Mouse (Mus musculus) midbrain, embryonic 13.5 days (tissue): ENCODE measurements at regions not wholly inside any gene's neighbourhood (a gene's known extent, or its start where the extent isn't known, plus 50 kb on each side); places are given as distances from the start of the nearest gene placed in this dataset.

Experiments used
- ATAC-seq: fragments of 200-750 bp; cut with Nextera tagmentation; 2 replicates; pipeline ENCODE4 v1.8.0; 2017; ENCODE audit warnings: mild to moderate bottlenecking, moderate TSS enrichment, moderate library complexity
- H3K27ac ChIP-seq: fragments of 300-500 bp; sonication (generic); 2 replicates; pipeline ENCODE4 v1.5.1; 2015; ENCODE audit warnings: inconsistent platforms, mild to moderate bottlenecking, moderate library complexity
- H3K27me3 ChIP-seq: fragments of 300-500 bp; sonication (generic); 2 replicates; pipeline ENCODE4 v1.6.1; 2015; ENCODE audit warnings: mild to moderate bottlenecking, inconsistent platforms
- H3K36me3 ChIP-seq: fragments of 300-500 bp; sonication (generic); 2 replicates; pipeline ENCODE4 v1.6.1; 2015; ENCODE audit warnings: mild to moderate bottlenecking, inconsistent platforms
- H3K4me1 ChIP-seq: fragments of 300-500 bp; sonication (generic); replicated peaks from 2 replicates; pipeline ENCODE4 v1.6.1; 2015; ENCODE audit warnings: inconsistent platforms
- H3K4me2 ChIP-seq: fragments of 300-500 bp; sonication (generic); replicated peaks from 2 replicates; pipeline ENCODE4 v1.6.1; 2015; ENCODE audit warnings: moderate library complexity, mild to moderate bottlenecking, inconsistent platforms
- H3K4me3 ChIP-seq: fragments of 300-500 bp; sonication (generic); replicated peaks from 2 replicates; pipeline ENCODE4 v1.5.1; 2015; ENCODE audit warnings: mild to moderate bottlenecking, inconsistent platforms
- H3K9ac ChIP-seq: fragments of 300-500 bp; sonication (generic); replicated peaks from 2 replicates; pipeline ENCODE4 v1.6.1; 2015; ENCODE audit warnings: mild to moderate bottlenecking, inconsistent platforms
- H3K9me3 ChIP-seq: fragments of 300-500 bp; sonication (generic); 2 replicates; pipeline ENCODE4 v1.6.1; 2016; ENCODE audit warnings: mild to moderate bottlenecking, inconsistent platforms
- WGBS: fragments of 180-500 bp; shearing (Covaris S2); methylation state at CpG from one replicate; pipeline ENCODE4 v1.1.7; 2015; 5-methylcytosine and 5-hydroxymethylcytosine counted together

DNA sequence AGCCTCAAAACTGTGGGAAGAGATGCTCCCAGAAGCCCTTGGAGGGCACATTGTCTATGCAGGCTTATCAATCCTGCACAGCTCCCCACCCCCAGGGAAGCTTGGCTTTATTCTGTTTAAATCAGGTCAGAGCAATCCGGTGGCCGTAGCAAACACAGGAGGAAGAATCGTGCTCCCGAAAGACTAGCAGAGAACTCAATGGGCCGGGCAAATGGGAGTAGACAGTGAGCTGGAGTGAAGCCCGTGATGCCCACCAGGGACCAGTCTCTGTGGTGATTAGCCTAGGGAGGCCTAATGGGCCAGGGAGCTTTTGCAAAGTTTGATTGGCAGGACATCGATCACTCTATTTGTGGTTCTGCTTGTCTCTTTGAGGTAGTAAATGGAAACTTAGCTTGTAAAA is 51.0 kb upstream of the Tcerg1l start:
- Histone ChIP-seq H3K9ac (no peak overlapping the region), H3K9me3 (no peaks in the 10 kb centered on the region), H3K4me1 (no peaks in the 10 kb centered on the region), H3K4me2 (no peak overlapping the region), H3K27me3 (no peaks in the 10 kb centered on the region), H3K36me3 (no peaks in the 10 kb centered on the region), H3K27ac (no peak overlapping the region), H3K4me3 (no peak overlapping the region)
- 0 out of 2 replicates have a peak, but pooled peaks have one; percentile 58 for ATAC-seq
- WGBS = 70% methylated on average over 7 of the region's 7 CpGs
